Mouse (Mus musculus) embryonic stem cell, embryonic (primary cell): ENCODE results near the gene Ttll13.

Experiments
- CTCF ChIA-PET, 4 experiments: fragments of 300-600 bp in 2 of 4; fragments of 350-600 bp in 2 of 4; sonication (Branson Sonifier 250); formaldehyde crosslinking; loops; one replicate each; lab custom pipeline; 2022; ENCODE audit warnings: inconsistent platforms in 2 of 4; lab: Charles Lee
- POLR2A ChIA-PET, 4 experiments: fragments of 300-600 bp in 2 of 4; fragments of 350-600 bp in 2 of 4; sonication (Branson Sonifier 250); formaldehyde crosslinking; loops; one replicate each; lab custom pipeline; 2022; ENCODE audit warnings: antibody characterized with exemption in 4 of 4, inconsistent platforms in 1 of 4; lab: Charles Lee

The Ttll13 gene

DNA sequence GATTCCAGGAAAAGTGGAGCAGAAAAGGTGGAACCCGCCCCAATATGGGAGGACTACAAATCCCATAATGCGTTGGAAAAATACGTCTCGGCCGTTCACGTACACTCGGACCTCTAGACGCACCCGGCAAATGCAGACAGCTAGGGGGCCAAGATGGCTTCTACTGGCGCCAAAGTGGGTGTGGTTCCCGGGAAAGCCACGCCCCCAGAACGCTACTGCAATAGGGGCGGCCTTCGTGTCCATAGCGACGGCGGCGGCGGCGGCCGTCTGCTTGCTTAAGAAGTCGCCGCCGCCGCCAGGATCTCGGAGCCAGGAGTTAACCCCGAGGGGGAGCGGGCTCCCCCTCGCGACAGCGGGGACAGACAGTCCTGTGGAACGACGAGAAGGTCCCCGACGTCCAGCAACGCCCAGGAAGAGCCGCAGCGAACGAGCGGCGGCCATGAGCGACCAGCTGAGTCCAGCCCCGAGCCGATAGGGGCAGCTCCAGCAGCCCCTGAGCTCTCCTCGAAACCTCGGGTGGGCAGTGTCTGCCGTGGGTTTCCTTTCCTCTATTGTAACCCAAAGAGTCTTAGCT, at the start of gene Ttll13:
Ttll13 (plus strand) TSS at position 229 of the 574 bp plus-strand sequence.
- POLR2A ChIA-PET: interaction anchor here (0.5 to 3.1 kb wide), 60 partner anchors 9 to 754 kb away, joined by 3 to 45 read pairs (median 5); partner anchors contain the start of genes Cib1 (in 3 of the 4), Gdpgp1 (in 3 of the 4), Ngrn (in 3 of the 4) and Rccd1 (in 2 of the 4)
- CTCF ChIA-PET: interaction anchor here (0.5 to 1.8 kb wide), 23 partner anchors 9 to 536 kb away, joined by 3 to 12 read pairs (median 4); partner anchors contain the start of genes Cib1 (in 1 of the 4), Gdpgp1 (in 1 of the 4), Ngrn (in 1 of the 4) and Sema4b (in 1 of the 4)

GRCm38 (mm10) chr7:80197371-80197770, 48.8 kb upstream of the Ttll13 start:
- CTCF ChIA-PET: interaction anchor here in 3 of 4 experiments (0.6 to 3.0 kb wide), 10 partner anchors 8 to 469 kb away, joined by 3 to 16 read pairs (median 6); no protein-coding TSS in a partner anchor
- POLR2A ChIA-PET: interaction anchor here (0.5 to 10.2 kb wide), 56 partner anchors 8 to 629 kb away, joined by 3 to 335 read pairs (median 6); partner anchors contain the start of genes Sema4b (in 4 of the 4), Cib1 (in 2 of the 4), Gdpgp1 (in 2 of the 4) and Ngrn (in 2 of the 4)

DNA sequence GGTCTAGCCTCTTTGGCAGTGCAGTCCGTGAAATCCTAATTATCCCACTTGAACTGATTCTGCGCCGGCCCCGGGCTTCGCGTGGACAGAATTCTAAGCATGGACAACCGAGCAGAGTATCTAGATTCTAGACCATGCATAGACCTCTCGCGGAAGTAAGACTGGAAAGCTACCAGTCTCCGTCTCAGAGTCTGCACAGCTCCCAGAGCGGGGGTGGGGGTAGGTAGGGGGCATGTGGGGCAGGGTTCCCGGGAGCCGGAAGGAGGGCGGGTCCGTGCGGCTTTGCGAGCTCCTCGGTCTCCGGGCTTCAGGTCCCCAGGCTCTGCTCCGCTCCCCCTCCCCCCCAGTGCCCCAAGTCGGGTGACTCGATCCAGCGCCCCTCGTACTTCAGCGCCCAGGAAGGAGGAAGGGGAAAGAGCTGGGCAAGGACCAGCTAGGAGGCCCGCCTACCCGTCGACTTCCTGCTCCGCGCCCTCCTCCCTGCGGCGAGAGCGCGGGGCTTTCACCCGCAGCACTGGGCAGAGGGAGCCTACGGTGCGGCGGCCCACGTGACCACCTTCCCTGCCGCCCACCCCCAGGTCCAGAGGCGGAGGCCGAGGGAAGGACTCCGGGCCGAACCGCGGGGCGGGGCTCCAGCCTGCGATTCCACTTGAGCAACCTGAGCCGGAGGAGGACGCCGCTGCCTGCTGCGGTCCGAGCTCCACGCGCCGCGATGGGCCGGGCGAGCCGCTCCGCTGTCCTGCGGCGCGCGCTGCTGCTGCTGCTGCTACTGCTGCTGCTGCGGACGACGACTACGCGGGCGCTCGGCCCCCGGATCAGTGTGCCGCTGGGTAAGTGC, 48.0 kb upstream of the Ttll13 start:
- ChIA-PET POLR2A (interaction anchor here (0.5 to 10.2 kb wide), 76 partner anchors 8 to 628 kb away, joined by 3 to 335 read pairs (median 6); partner anchors contain the start of genes Sema4b (in 4 of the 4), Ngrn (in 3 of the 4), Cib1 (in 2 of the 4) and Gdpgp1 (in 2 of the 4)), CTCF (interaction anchor here in 3 of 4 experiments (0.6 to 3.0 kb wide), 14 partner anchors 9 to 1256 kb away, joined by 3 to 16 read pairs (median 6); no protein-coding TSS in a partner anchor)

GRCm38 (mm10) chr7:80198863-80199262, 47.3 kb upstream of the Ttll13 start:
- ChIA-PET CTCF (interaction anchor here in 3 of 4 experiments (0.8 to 3.3 kb wide), 11 partner anchors 10 to 66 kb away, joined by 3 to 28 read pairs (median 6); no protein-coding TSS in a partner anchor), POLR2A (interaction anchor here (0.6 to 10.2 kb wide), 53 partner anchors 7 to 336 kb away, joined by 3 to 335 read pairs (median 7); partner anchors contain the start of genes Sema4b (in 4 of the 4), Cib1 (in 2 of the 4), Gdpgp1 (in 2 of the 4) and Ngrn (in 2 of the 4))

- ChIA-PET CTCF (interaction anchor here in 2 of 4 experiments (0.8 to 3.3 kb wide), 9 partner anchors 10 to 65 kb away, joined by 3 to 28 read pairs (median 6); no protein-coding TSS in a partner anchor), POLR2A (interaction anchor here (0.5 to 10.2 kb wide), 52 partner anchors 8 to 336 kb away, joined by 3 to 335 read pairs (median 7); partner anchors contain the start of genes Sema4b (in 4 of the 4), Cib1 (in 2 of the 4), Gdpgp1 (in 2 of the 4) and Ngrn (in 2 of the 4))
Measured at GRCm38 (mm10) chr7:80199286-80199685, 46.9 kb upstream of the Ttll13 start.

GRCm38 (mm10) chr7:80199851-80200587, 46.2 kb upstream of the Ttll13 start:
- CTCF ChIA-PET: interaction anchor here (0.6 to 3.3 kb wide), 21 partner anchors 8 to 541 kb away, joined by 3 to 28 read pairs (median 4); no protein-coding TSS in a partner anchor
- POLR2A ChIA-PET: interaction anchor here (0.5 to 10.2 kb wide), 66 partner anchors 8 to 607 kb away, joined by 3 to 335 read pairs (median 5); partner anchors contain the start of genes Sema4b (in 4 of the 4), Cib1 (in 2 of the 4), Gdpgp1 (in 2 of the 4) and Ngrn (in 2 of the 4)

GRCm38 (mm10) chr7:80200588-80200945, 45.6 kb upstream of the Ttll13 start:
- CTCF ChIA-PET: interaction anchor here (0.6 to 3.3 kb wide), 20 partner anchors 9 to 710 kb away, joined by 3 to 28 read pairs (median 4); partner anchors contain the start of gene Hddc3 (in 1 of the 4)
- POLR2A ChIA-PET: interaction anchor here (0.5 to 10.2 kb wide), 52 partner anchors 8 to 607 kb away, joined by 3 to 335 read pairs (median 6); partner anchors contain the start of genes Sema4b (in 4 of the 4), Cib1 (in 2 of the 4), Gdpgp1 (in 2 of the 4) and Ngrn (in 2 of the 4)

DNA sequence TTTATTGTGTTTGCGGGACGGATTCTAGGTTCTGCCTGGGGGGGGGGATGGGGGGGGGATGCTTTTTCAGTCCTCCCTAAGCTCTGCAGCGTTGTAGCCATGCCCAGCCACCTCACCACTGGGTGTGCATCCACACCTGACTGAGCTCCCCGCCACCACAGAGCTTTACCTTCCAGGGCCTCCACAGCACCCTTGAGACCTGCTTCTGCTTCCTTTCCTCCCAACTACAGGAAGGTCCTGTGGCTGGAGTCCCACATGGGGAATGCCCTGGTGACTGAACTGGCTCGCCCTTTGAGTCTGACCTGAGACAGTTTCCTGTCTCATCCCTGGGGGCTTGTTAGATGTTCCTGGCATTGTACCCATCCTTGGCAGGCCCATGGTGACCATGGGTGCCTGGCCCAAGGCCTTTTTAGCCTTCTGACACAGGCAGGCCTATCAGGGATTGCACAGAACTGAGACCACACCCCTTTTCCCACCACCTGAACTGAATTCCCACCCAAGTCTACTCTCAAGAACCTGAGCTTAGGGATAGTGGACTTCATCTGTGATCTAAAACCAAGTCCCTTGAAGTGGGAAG, 45.1 kb upstream of the Ttll13 start:
- ChIA-PET POLR2A (interaction anchor here (0.5 to 10.2 kb wide), 47 partner anchors 7 to 606 kb away, joined by 3 to 335 read pairs (median 6); partner anchors contain the start of genes Cib1 (in 3 of the 4), Gdpgp1 (in 3 of the 4), Sema4b (in 3 of the 4) and Ttll13 (in 2 of the 4)), CTCF (interaction anchor here in 3 of 4 experiments (0.6 to 3.3 kb wide), 16 partner anchors 9 to 710 kb away, joined by 3 to 28 read pairs (median 4); partner anchors contain the start of gene Hddc3 (in 1 of the 3))

DNA sequence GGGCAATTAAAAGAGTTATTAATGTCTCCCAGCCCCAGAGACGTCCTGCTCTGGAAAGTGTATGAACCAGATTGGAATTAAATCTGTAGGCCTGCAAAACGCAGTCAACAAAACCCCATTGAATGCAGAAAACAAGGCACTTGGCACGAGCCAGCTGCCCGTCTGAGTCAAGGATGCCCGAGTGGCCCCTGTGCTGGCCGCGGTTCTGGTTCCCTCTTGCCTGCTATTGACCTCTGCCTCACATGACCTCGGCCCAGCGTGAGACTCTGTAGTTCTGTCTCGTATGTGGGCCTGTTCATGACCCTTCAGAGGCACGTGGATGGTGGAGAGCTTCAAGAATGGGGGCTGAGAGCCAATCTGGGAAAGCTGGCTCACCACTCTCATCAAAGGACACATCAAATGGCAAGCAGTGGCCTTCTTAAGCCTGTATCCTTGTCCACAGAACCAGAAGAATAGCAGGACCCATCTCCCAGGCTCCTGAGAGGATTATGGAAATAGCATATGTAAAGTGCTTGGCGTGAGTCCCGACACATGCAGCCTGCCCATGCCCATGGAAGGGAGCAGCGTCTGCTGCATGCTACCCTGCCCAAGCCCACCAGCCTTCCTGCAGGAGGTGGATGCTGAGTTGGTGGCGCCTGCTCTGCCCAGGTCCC, 44.2 kb upstream of the Ttll13 start:
- ChIA-PET POLR2A (interaction anchor here in 3 of 4 experiments (0.6 to 10.2 kb wide), 19 partner anchors 10 to 100 kb away, joined by 3 to 335 read pairs (median 20); partner anchors contain the start of genes Sema4b (in 3 of the 3), Cib1 (in 2 of the 3) and Gdpgp1 (in 2 of the 3)), CTCF (interaction anchor here in 3 of 4 experiments (0.5 to 3.3 kb wide), 4 partner anchors 13 to 356 kb away, joined by 3 to 28 read pairs (median 7); no protein-coding TSS in a partner anchor)

DNA sequence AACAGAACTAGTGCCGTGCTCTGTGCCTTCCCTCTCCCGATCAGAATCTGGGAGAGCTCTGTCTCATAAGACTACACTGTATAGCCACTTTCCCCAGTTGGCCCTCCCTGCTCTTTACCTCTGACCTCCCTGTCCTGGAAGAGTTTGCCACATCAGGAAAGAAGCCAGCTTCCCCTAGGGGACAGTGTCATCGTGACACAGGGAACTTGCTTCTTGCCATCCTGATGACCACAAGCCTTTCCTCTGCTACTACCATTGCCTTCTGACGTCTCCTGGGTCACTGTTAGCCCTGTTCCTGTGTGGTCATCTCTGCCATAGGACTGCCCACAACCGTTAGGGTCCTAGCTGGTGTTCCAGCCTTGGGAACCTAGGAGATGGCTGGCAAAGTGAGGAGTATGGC, 43.2 kb upstream of the Ttll13 start:
- CTCF ChIA-PET: interaction anchor here in 2 of 4 experiments (0.5 to 1.0 kb wide), 2 partner anchors 12 to 355 kb away, joined by 3 to 4 read pairs; no protein-coding TSS in a partner anchor
- POLR2A ChIA-PET: interaction anchor here in 3 of 4 experiments (0.6 to 10.2 kb wide), 9 partner anchors 11 to 51 kb away, joined by 3 to 335 read pairs (median 5); partner anchors contain the start of genes Sema4b (in 2 of the 3), Cib1 (in 1 of the 3) and Gdpgp1 (in 1 of the 3)

GRCm38 (mm10) chr7:80203638-80204096, 42.5 kb upstream of the Ttll13 start:
- ChIA-PET POLR2A (interaction anchor here in 3 of 4 experiments (0.5 to 10.2 kb wide), 9 partner anchors 12 to 1016 kb away, joined by 3 to 335 read pairs (median 7); partner anchors contain the start of genes Sema4b (in 2 of the 3), Cib1 (in 1 of the 3), Gdpgp1 (in 1 of the 3) and Rccd1 (in 1 of the 3)), CTCF (no interaction called here)

DNA sequence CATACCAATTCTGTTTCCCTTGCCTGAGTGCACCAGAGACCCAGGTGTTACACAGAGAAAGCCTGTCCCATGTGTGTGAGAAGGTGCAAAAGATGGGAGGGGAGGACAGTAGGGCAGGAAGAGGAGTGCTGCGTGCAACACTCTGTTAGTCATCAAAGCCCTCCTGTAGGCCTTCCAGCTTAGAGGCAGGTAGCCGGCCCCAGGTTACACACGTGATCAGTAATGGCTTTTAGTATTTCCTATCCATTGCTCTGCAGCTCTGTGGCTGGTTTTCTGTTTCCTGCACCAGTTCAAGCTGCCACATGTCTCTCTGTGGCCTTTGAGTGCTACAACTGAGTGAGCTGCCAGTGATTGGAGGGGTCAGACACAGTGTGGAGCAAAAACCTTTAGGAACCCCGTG, 41.8 kb upstream of the Ttll13 start:
- ChIA-PET CTCF (interaction anchor here in 1 of 4 experiments (2.5 kb wide), 1 partner anchor 11 kb away, joined by 13 read pairs; no protein-coding TSS in a partner anchor), POLR2A (interaction anchor here in 3 of 4 experiments (0.5 to 10.2 kb wide), 16 partner anchors 10 to 1015 kb away, joined by 3 to 335 read pairs (median 6); partner anchors contain the start of genes Cib1 (in 2 of the 3), Gdpgp1 (in 2 of the 3), Sema4b (in 2 of the 3) and Rccd1 (in 1 of the 3))

DNA sequence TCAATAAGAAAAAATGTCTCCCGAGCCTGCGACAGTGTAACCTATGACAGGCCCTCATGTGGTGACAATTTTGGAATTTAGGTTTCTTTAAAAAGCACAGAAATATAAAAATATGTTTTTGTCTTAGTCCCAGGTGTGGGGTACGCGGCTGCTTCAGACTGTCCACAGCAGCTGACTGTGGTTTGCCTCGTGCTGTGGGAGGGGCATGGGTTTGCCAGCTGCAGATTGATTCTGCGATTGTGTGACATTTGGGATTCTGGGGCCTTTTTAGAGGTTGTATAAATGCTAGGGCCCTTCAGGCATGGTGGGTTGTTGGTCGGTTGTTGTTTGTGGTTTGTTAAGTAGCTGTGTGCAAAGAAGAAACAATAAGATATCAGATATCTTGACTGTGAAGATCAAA, 41.2 kb upstream of the Ttll13 start:
- CTCF ChIA-PET: interaction anchor here in 3 of 4 experiments (0.8 to 2.5 kb wide), 5 partner anchors 10 to 72 kb away, joined by 3 to 13 read pairs (median 3); partner anchors contain the start of genes Cib1 (in 1 of the 3) and Gdpgp1 (in 1 of the 3)
- POLR2A ChIA-PET: interaction anchor here in 3 of 4 experiments (0.9 to 10.2 kb wide), 19 partner anchors 9 to 90 kb away, joined by 3 to 335 read pairs (median 5); partner anchors contain the start of genes Cib1 (in 2 of the 3), Gdpgp1 (in 2 of the 3), Sema4b (in 2 of the 3) and Idh2 (in 1 of the 3)
